Comparison of ENCODE assay signal across 17 mouse cellular contexts in the genomic region with DNA sequence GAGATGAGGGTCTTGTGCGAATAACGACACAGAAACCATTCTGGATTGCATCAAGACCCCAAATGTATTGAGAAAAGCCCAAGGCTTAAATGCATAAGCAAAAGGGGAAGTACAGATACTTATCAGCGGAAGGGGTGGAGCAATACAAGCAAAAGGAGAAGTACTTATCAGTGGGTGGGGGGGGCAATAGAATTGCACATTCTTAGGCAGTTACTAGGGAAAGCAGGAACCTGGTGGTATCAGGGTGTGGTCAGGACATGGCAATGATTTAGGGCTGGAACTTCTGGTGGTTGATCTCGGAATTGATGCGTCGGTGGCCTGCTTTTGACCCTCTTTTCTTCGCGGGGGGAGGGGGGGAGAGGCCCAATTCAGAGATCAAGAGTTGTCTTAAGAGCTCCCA. TPM values are rescaled to one million over a fixed set of nuclear protein-coding genes. Genes with fewer than 3 reads are reported as not detected.
"Had no signal": no experiment of that assay in that cellular context is flagged by ENCODE, and none has a peak within 500 bp of the region (broad histone marks: within the 10 kb centered on the region; RNA-seq: fewer than 3 reads in every experiment).

No protein-coding gene starts in this region.

- H3K4me1 ChIP-seq: limb, embryonic 12.5 days; lung, embryonic 15.5 days; midbrain, embryonic 12.5 days had no signal

- H3K9ac ChIP-seq: limb, embryonic 12.5 days; liver, embryonic 13.5 days; liver, postnatal 0 days; lung, embryonic 15.5 days; midbrain, embryonic 12.5 days had no signal

- H3K36me3 ChIP-seq: limb, embryonic 12.5 days; liver, embryonic 13.5 days; lung, embryonic 15.5 days; midbrain, embryonic 12.5 days had no signal

- DNase-seq: kidney, postnatal 25 days; liver; liver, embryonic 13.5 days; liver, postnatal 0 days; lung, postnatal 14 days; right cerebral cortex, adult 18-20 months; right cerebral cortex, postnatal 25 days; thymus, adult 18-20 months; thymus, postnatal 14 days had no signal

- H3K4me3 ChIP-seq: left cerebral cortex, adult 2 months; limb, embryonic 12.5 days; liver, embryonic 13.5 days; lung, embryonic 15.5 days; midbrain, embryonic 12.5 days had no signal

- H3K27me3 ChIP-seq: limb, embryonic 12.5 days; liver, embryonic 13.5 days; lung, embryonic 15.5 days; midbrain, embryonic 12.5 days had no signal

- ATAC-seq: liver, postnatal 0 days; midbrain, embryonic 16.5 days had no signal

- H3K4me2 ChIP-seq: limb, embryonic 12.5 days; liver, embryonic 13.5 days; lung, embryonic 15.5 days; midbrain, embryonic 12.5 days had no signal

- H3K9me3 ChIP-seq: limb, embryonic 12.5 days; lung, embryonic 15.5 days; midbrain, embryonic 12.5 days had no signal

- H3K27ac ChIP-seq: left cerebral cortex, adult 2 months; limb, embryonic 12.5 days; liver, embryonic 13.5 days; lung, embryonic 15.5 days; macrophage; midbrain, embryonic 12.5 days had no signal

RNA-seq across cellular contexts. Expression of gene Mypn, which starts 32.1 kb away (rescaled TPM):
- total RNA-seq: megakaryocyte-erythroid progenitor cell, adult 5-6 weeks had no signal
- polyA plus RNA-seq: macrophage; stomach, embryonic 14.5 days had no signal
